Mouse (Mus musculus) lung, adult 10 weeks (tissue): Measurements from ENCODE around the gene Hoxc6. TPM values are rescaled to one million over a fixed set of nuclear protein-coding genes. Genes with fewer than 3 reads are reported as not detected.

Experiments
- polyA plus RNA-seq: library from polyadenylated mRNA; stranded (reverse); fragments of 350-450 nt; fragmentation: Illumina TruSeq; extraction: RNeasy Lipid Tissue Mini Kit (QIAGEN cat#74804); gene quantifications from one replicate; pipeline ENCODE4 v1.2.3, GENCODE M21; 2014; ENCODE audit warnings: low read depth, low replicate concordance; ENCODE audit not compliant: insufficient read depth

Hoxc6 gene
- not detected for polyA plus RNA-seq

GRCm38 (mm10) chr15:102997939-102998355 is at the start of gene Hoxc6:
Hoxc6 (plus strand) TSS chr15:102998257.

DNA sequence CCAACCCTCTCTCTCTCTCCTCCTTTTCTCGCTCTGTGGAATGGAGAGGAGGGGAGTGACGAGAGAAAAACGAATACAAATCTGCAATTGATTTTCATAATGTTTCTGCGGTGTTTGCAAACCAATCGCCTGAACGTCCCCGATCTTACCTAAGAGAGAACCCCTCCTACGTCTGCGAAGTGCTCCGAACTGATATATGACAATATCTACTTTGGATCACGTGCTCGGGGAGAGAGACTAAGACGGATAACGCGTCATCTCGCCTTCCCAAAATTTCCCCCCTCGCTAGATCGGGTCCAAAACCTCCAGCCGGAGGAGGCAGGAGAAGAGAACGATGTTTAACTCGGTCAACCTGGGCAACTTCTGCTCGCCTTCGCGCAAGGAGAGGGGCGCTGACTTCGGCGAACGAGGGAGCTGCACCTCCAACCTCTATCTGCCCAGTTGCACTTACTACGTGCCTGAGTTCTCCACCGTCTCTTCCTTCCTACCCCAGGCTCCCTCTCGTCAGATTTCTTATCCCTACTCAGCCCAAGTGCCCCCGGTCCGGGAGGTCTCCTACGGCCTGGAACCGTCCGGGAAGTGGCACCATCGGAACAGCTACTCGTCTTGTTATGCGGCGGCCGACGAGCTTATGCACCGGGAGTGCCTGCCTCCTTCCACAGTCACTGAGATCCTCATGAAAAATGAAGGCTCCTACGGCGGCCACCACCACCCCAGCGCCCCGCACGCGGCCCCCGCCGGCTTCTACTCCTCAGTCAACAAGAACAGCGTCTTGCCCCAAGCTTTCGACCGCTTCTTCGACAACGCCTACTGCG is 43.7 kb upstream of the Hoxc6 start, which contains the start of gene Hoxc11:
Gene Hoxc11, plus strand, starts transcription at position 236 of the 815 bp plus-strand sequence.

GRCm38 (mm10) chr15:102966776-102967311 is 31.2 kb upstream of the Hoxc6 start, which contains the start of gene Hoxc10:
Hoxc10 (plus strand) TSS chr15:102966796.

GRCm38 (mm10) chr15:102967312-102967510 is 30.8 kb upstream of the Hoxc6 start, which contains the start of gene Hoxc5:
Hoxc5 (plus strand) TSS chr15:102967443.

GRCm38 (mm10) chr15:102976171-102976570 is 21.9 kb upstream of the Hoxc6 start, which contains the start of gene Hoxc9:
Hoxc9 (plus strand) TSS chr15:102976439.

GRCm38 (mm10) chr15:102990461-102991397 is 7.3 kb upstream of the Hoxc6 start, which contains the start of gene Hoxc8:
Hoxc8 (plus strand) TSS chr15:102990607.

GRCm38 (mm10) chr15:103018636-103019035 is 20.6 kb downstream of the Hoxc6 start, which contains the start of gene Hoxc4:
Hoxc4 (plus strand) TSS chr15:103018934.

Other genes with a start within 250 kb of the Hoxc6 start
- gene Hoxc13, start 77.2 kb upstream of the Hoxc6 start, polyA plus RNA-seq: not detected
- not detected for gene Hoxc12, start 61.5 kb upstream of the Hoxc6 start, polyA plus RNA-seq
- gene Hoxc11, start 43.8 kb upstream of the Hoxc6 start, polyA plus RNA-seq: not detected
- gene Hoxc10, start 31.5 kb upstream of the Hoxc6 start, polyA plus RNA-seq: not detected
- gene Hoxc5, start 30.8 kb upstream of the Hoxc6 start, polyA plus RNA-seq: 0.30 TPM
- not detected for gene Hoxc9, start 21.8 kb upstream of the Hoxc6 start, polyA plus RNA-seq
- gene Hoxc8, start 7.7 kb upstream of the Hoxc6 start, polyA plus RNA-seq: not detected
- gene Hoxc4, start 20.7 kb downstream of the Hoxc6 start, polyA plus RNA-seq: 0.11 TPM
- gene Smug1, start 168.8 kb downstream of the Hoxc6 start, polyA plus RNA-seq: 6.3 TPM
- gene Cbx5, start 241.6 kb downstream of the Hoxc6 start, polyA plus RNA-seq: 17.2 TPM
- 168 TPM for gene Hnrnpa1, start 242.2 kb downstream of the Hoxc6 start, polyA plus RNA-seq